Mouse (Mus musculus) kidney, adult 2 months (tissue): ENCODE results near the gene Vmn2r41. TPM values are rescaled to one million over a fixed set of nuclear protein-coding genes. Genes with fewer than 3 reads are reported as not detected.
"Not testable (repeated sequence)": the region's sequence is repeated elsewhere in the genome, so short reads cannot be mapped to it uniquely, and the experiment has no call there.

Source experiments
- DNase-seq: peaks from one replicate; pipeline ENCODE4 v3.0.0; 2021
- H3K27ac ChIP-seq: fragments of 200-500 bp; 2 replicates; pipeline ENCODE4 v1.5.1; 2012; ENCODE audit warnings: low read depth, low read length, control low read depth, inconsistent platforms; ENCODE audit not compliant: insufficient read depth
- H3K27me3 ChIP-seq: fragments of 200-500 bp; replicated peaks from 2 replicates; pipeline ENCODE4 v1.6.1; 2012; ENCODE audit warnings: mild to moderate bottlenecking, moderate library complexity, low read length, inconsistent platforms; ENCODE audit not compliant: control insufficient read depth, insufficient read depth
- H3K36me3 ChIP-seq: fragments of 200-500 bp; 2 replicates; pipeline ENCODE4 v1.6.1; 2012; ENCODE audit warnings: mild to moderate bottlenecking, moderate library complexity, low read length, inconsistent platforms; ENCODE audit not compliant: control insufficient read depth, insufficient read depth
- H3K4me1 ChIP-seq: fragments of 200-500 bp; 2 replicates; pipeline ENCODE4 v1.6.1; 2011; ENCODE audit warnings: low read length; ENCODE audit not compliant: control insufficient read depth, insufficient read depth
- H3K4me3 ChIP-seq: fragments of 200-500 bp; 2 replicates; pipeline ENCODE4 v1.5.1; 2011; ENCODE audit warnings: mild to moderate bottlenecking, low read depth, low read length, control low read depth; ENCODE audit not compliant: insufficient read depth
- WGBS: fragments of 180-500 bp; shearing (Covaris S2); methylation state at CpG from one replicate; pipeline ENCODE4 v1.1.7; 2018; 5-methylcytosine and 5-hydroxymethylcytosine counted together
- polyA plus RNA-seq: library from polyadenylated mRNA; depleted of rRNA; stranded (reverse); fragments of >200 nt; gene quantifications from 2 replicates; pipeline ENCODE4 v1.2.3, GENCODE M21; 2012; rRNA removed

Vmn2r41 gene
- not detected in 2 replicates for polyA plus RNA-seq

- not testable (repeated sequence) for H3K4me1 ChIP-seq, H3K4me3 ChIP-seq, H3K27ac ChIP-seq, H3K36me3 ChIP-seq, H3K27me3 ChIP-seq, DNase-seq
- no CpG with 5 or more reads among the region's 1 CpGs for WGBS
Observed at GRCm38 (mm10) chr7:8161554-8161953, at the start of gene Vmn2r41. Gene Vmn2r41, minus strand, starts transcription at chr7:8161654.

GRCm38 (mm10) chr7:8200220-8200619 lies 38.8 kb upstream of the Vmn2r41 start, which contains the start of gene Vmn2r42:
Gene Vmn2r42, minus strand, starts transcription at chr7:8200320.
- DNase-seq, H3K4me1 ChIP-seq, H3K36me3 ChIP-seq, H3K4me3 ChIP-seq, H3K27me3 ChIP-seq, H3K27ac ChIP-seq: not testable (repeated sequence)
- WGBS = no CpG with 5 or more reads among the region's 2 CpGs

DNA sequence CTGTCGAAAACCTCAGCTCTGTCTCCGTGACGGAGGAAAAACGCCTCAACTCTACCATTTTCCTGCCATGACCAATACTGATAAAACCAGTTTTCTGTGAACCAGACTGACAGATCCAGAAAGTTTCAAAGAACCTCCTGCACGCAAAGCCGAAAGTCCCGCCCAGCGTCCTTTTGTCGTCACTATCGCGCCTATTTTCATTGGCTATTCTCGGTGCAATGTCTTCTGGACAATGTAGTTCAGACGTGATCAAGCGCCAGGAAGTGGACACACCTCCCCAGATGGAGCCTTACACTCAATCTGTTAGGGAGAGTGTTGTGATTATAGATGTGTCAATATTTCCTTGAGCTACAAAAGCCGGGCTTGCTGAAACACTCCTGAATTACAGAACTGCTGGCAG lies 68.6 kb downstream of the Vmn2r41 start:
- H3K4me3 ChIP-seq, H3K27me3 ChIP-seq, H3K36me3 ChIP-seq, H3K4me1 ChIP-seq, H3K27ac ChIP-seq: not testable (repeated sequence)
- WGBS = 52% methylated on average over 11 of the region's 15 CpGs
- peak; percentile 40 for DNase-seq

Other genes with a start within 250 kb of the Vmn2r41 start
- gene Vmn2r42, start 38.7 kb upstream of the Vmn2r41 start, polyA plus RNA-seq = not detected in 2 replicates
- gene Vmn2r43, start 98.9 kb upstream of the Vmn2r41 start, polyA plus RNA-seq = not detected in 2 replicates
- not detected in 2 replicates for gene Vmn2r44, start 221.7 kb upstream of the Vmn2r41 start, polyA plus RNA-seq